Mouse (Mus musculus) lung, embryonic 14.5 days (tissue): ENCODE data around the gene Car2. TPM values are rescaled to one million over a fixed set of nuclear protein-coding genes. Genes with fewer than 3 reads are reported as not detected.
A peak's percentile ranks its signal among the peaks of the same experiment; 100 is the strongest.

Experiments used
- ATAC-seq: fragments of 200-750 bp; cut with Nextera tagmentation; 2 replicates; pipeline ENCODE4 v1.8.0; 2017; ENCODE audit warnings: mild to moderate bottlenecking, moderate TSS enrichment, moderate library complexity; ENCODE audit not compliant: insufficient read depth
- DNase-seq: peaks from one replicate; pipeline ENCODE4 v3.0.0-alpha.2; 2015
- H3K27ac ChIP-seq: fragments of 300-500 bp; sonication (generic); 2 replicates; pipeline ENCODE4 v1.5.1; 2014; ENCODE audit warnings: low read depth, mild to moderate bottlenecking, moderate library complexity
- H3K27me3 ChIP-seq: fragments of 300-500 bp; sonication (generic); 2 replicates; pipeline ENCODE4 v1.6.1; 2014; ENCODE audit warnings: low read length, control low read depth; ENCODE audit not compliant: insufficient read depth
- H3K36me3 ChIP-seq: fragments of 300-500 bp; sonication (generic); 2 replicates; pipeline ENCODE4 v1.6.1; 2014; ENCODE audit warnings: control low read depth; ENCODE audit not compliant: insufficient read depth
- H3K4me1 ChIP-seq: fragments of 300-500 bp; sonication (generic); 2 replicates; pipeline ENCODE4 v1.6.1; 2014; ENCODE audit warnings: antibody characterized with exemption, control low read depth; ENCODE audit not compliant: insufficient read depth
- H3K4me2 ChIP-seq: fragments of 300-500 bp; sonication (generic); 2 replicates; pipeline ENCODE4 v1.6.1; 2014; ENCODE audit warnings: mild to moderate bottlenecking
- H3K4me3 ChIP-seq: fragments of 300-500 bp; sonication (generic); 2 replicates; pipeline ENCODE4 v1.5.1; 2014; ENCODE audit warnings: low read depth, low read length
- H3K9ac ChIP-seq: fragments of 300-500 bp; sonication (generic); 2 replicates; pipeline ENCODE4 v1.6.1; 2014
- H3K9me3 ChIP-seq: fragments of 300-500 bp; sonication (generic); 2 replicates; pipeline ENCODE4 v1.6.1; 2016; ENCODE audit warnings: low read depth, low read length, control low read depth
- CTCF ChIP-seq: IDR thresholded peaks from 2 replicates; pipeline ENCODE4 v1.5.1; 2016; ENCODE audit warnings: antibody characterized with exemption, low read depth
- WGBS: fragments of 180-500 bp; shearing (Covaris S2); extraction: QIAGEN DNeasy Blood & Tissue Kit; methylation state at CpG from one replicate; pipeline ENCODE4 v1.1.7; 2014; 5-methylcytosine and 5-hydroxymethylcytosine counted together
- polyA plus RNA-seq: library from polyadenylated mRNA; unstranded; fragments of >200 nt; fragmentation: Nextera tagmentation; extraction: Ambion mirVana; gene quantifications from 2 replicates; pipeline ENCODE4 v1.2.1, GENCODE M21; 2014

Car2 gene
- polyA plus RNA-seq, 1 experiment from 2014 or later: 365 TPM

DNA sequence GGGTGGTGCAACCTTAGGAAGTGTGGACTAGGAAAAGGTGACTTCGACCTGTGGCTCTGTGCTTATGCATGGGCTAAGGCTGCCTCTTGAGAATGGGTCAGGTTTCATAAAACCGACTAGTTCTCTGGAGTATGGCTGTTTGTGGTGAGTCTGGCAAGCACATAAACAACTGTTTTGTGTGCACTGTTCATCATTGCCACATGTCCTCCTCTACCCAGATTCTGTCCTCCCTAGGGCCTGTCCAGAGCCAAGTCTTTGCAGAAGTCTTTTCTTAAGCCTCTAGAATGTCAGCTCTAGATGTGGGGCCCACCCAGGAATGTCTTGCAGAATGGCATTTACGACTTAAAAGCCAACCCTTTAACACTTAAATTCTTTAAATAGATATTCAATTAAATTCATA is 28.2 kb upstream of the Car2 start:
- no peak for ATAC-seq
- H3K27me3 ChIP-seq: no peaks in the 10 kb centered on the region

DNA sequence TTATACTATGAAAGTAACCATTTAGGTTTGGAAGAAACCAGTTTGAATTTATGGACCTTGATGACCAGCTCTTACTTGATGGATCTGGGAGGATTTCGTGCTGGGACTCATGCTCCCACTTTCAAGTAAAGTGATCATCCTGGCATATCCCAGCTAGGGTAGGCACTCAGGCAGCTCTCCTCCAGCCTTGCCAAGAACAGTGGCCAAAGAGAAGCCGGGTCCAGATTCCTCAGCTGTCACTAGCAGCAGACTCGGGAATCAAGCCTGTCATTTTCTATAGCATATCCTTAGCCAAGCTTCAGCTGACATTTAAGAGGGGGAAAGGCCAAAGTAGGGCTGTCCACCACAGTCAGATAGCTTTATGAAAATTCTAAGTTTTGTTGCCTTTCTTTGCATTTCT is 25.8 kb upstream of the Car2 start:
- DNase-seq (no peak), ATAC-seq (no peak)

More for the DNA sequence above, 28.2 kb upstream of the Car2 start:
- no peak overlapping the region for H3K4me3 ChIP-seq
- no peak for DNase-seq
- H3K36me3 ChIP-seq: no peaks in the 10 kb centered on the region
- no peak for TF ChIP-seq CTCF
- H3K9ac ChIP-seq: no peak overlapping the region
- no peak overlapping the region for H3K4me2 ChIP-seq
- no peak overlapping the region for H3K27ac ChIP-seq
- H3K9me3 ChIP-seq: no peaks in the 10 kb centered on the region
- 77% methylated on average over 3 of the region's 3 CpGs for WGBS
- no peaks in the 10 kb centered on the region for H3K4me1 ChIP-seq

DNA sequence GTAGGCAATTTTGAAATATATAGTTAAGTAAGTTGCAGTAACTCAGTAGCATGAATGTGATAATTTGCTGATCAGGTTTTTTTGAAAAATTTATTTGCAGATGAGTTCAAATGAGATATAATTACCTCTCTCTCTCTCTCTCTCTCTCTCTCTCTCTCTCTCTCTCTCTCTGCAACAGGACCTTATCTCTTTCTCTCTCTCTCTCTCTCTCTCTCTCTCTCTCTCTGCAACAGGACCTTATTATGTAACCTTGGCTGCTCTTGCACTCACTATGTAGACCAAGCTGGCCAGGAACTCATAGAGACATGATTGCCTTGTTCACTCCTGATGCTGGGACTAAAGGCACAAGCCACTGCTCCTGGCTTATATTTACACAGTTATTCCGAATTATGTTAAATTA is 24.9 kb upstream of the Car2 start:
- H3K4me1 ChIP-seq: no peaks in the 10 kb centered on the region
- no peak for TF ChIP-seq CTCF
- ATAC-seq: no peak
- H3K9ac ChIP-seq: no peak overlapping the region
- H3K27me3 ChIP-seq: no peaks in the 10 kb centered on the region
- no peak overlapping the region for H3K4me3 ChIP-seq
- DNase-seq: no peak
- no peaks in the 10 kb centered on the region for H3K36me3 ChIP-seq
- H3K27ac ChIP-seq: no peak overlapping the region
- H3K9me3 ChIP-seq: no peaks in the 10 kb centered on the region
- H3K4me2 ChIP-seq: no peak overlapping the region
- 83% methylated on average over 1 of the region's 1 CpGs for WGBS

More for the DNA sequence above, 25.8 kb upstream of the Car2 start:
- Histone ChIP-seq H3K4me2 (no peak overlapping the region), H3K9me3 (no peaks in the 10 kb centered on the region), H3K27me3 (no peaks in the 10 kb centered on the region), H3K4me1 (no peaks in the 10 kb centered on the region), H3K9ac (no peak overlapping the region), H3K27ac (no peak overlapping the region), H3K36me3 (no peaks in the 10 kb centered on the region), H3K4me3 (no peak overlapping the region)
- 58% methylated on average over 3 of the region's 3 CpGs for WGBS
- TF ChIP-seq CTCF: no peak

DNA sequence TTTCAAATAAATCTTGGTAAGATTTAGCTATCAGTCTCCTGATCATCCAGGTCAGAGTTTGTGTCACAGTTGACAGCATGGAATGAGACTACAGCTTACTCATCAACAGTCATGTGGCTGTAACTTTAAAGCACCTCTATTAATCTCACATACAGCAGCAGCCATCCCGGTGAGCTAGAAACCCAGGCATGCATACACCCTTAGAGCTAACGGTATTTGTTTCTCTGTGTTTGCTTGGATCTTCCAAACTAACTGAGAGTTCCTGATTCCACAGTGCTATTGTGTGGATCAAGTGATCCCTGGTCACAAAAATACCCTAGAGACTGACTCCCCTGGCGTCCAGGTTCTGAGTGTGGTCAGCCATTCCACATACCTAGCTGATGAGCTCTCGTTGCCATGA is 24.3 kb upstream of the Car2 start:
- Histone ChIP-seq H3K4me2 (no peak overlapping the region; the same call in 1 of the 2 replicates), H3K27me3 (no peaks in the 10 kb centered on the region)

DNA sequence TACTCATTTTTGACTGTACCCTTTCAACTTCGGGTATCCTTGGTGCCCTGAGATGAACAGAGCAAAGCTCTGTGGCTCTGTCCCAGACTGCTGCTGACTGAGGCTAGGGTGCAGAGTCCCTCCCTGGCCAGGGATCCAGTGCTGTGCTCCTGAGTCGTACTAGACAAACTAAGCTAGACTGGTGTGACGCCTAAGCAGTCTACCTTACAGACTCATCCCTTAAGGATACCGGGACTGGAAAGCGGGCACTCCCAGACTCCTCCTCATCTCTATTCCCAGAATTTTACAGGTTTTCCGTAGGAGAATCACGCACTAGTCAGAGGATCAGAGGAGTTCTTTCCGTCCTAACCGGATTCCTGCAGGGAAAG is 23.4 kb upstream of the Car2 start:
- WGBS: 1% methylated on average over 9 of the region's 9 CpGs
- DNase-seq (no peak), ATAC-seq (peak; percentile 79)
- no peak overlapping the region for H3K27ac ChIP-seq
- H3K4me3 ChIP-seq: peak overlapping the region; percentile 34
- TF ChIP-seq CTCF: no peak
- no peaks in the 10 kb centered on the region for H3K4me1 ChIP-seq
- peak overlapping the region; percentile 48 for H3K9ac ChIP-seq
- no peaks in the 10 kb centered on the region for H3K27me3 ChIP-seq
- H3K9me3 ChIP-seq: no peaks in the 10 kb centered on the region
- peak overlapping the region; percentile 78 for H3K4me2 ChIP-seq
- H3K36me3 ChIP-seq: no peaks in the 10 kb centered on the region

More for the DNA sequence above, 24.3 kb upstream of the Car2 start:
- ATAC-seq (no peak), DNase-seq (no peak)
- H3K4me3 ChIP-seq: no peak overlapping the region
- H3K27ac ChIP-seq: no peak overlapping the region
- no peak for TF ChIP-seq CTCF
- no peaks in the 10 kb centered on the region for H3K36me3 ChIP-seq
- H3K4me1 ChIP-seq: no peaks in the 10 kb centered on the region
- WGBS: 36% methylated on average over 4 of the region's 4 CpGs
- no peak overlapping the region for H3K9ac ChIP-seq
- no peaks in the 10 kb centered on the region for H3K9me3 ChIP-seq

DNA sequence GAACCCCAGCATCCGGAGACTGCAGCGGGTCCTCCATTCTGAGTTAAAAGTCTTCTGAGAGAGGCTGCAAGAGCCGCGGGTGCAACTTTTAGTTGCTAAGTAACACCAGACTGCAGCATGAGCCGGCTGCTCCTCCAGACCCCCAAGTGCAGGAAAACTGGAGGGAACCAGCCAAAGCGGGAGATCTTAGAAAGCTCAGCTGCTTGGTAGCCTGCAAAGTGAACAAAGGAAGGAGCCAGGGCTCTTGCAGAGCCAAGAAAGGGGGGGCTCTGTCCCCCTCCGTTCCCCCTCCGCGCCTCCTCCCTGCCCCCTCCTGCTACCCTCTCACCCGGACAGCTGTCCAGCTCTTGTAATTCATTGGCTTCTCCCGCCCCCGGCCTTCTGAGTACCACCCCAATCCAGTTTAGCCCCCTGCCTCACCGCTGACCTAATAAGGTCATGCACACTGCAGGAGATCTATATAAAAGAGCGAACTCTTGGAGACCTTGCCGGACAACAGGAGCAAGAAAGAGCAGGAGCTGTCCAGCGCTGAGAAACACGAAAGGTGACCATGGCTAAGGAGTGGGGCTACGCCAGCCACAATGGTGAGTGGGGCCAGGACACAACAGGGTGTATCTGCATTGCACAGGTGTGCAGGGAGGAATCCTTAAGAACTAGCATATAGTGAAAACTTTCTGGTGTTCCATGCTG is 22.9 kb upstream of the Car2 start, which contains the start of gene Car3:
TSS of gene Car3 (plus strand) at position 491 of the 690 bp plus-strand sequence.
- ATAC-seq: peak; percentile 84
- H3K27ac ChIP-seq: no peak within 1 kb of the TSS
- no peaks in the 10 kb centered on the region for H3K36me3 ChIP-seq
- H3K27me3 ChIP-seq: no peaks in the 10 kb centered on the region
- 5% methylated on average over 18 of the region's 18 CpGs for WGBS
- H3K4me3 ChIP-seq: peak within 1 kb of the TSS; percentile 34
- peak within 1 kb of the TSS; percentile 48 for H3K9ac ChIP-seq
- no peak for TF ChIP-seq CTCF
- H3K4me1 ChIP-seq: no peaks in the 10 kb centered on the region
- H3K4me2 ChIP-seq: peak within 1 kb of the TSS; percentile 78
- peak; percentile 71 for DNase-seq
- H3K9me3 ChIP-seq: no peaks in the 10 kb centered on the region

DNA sequence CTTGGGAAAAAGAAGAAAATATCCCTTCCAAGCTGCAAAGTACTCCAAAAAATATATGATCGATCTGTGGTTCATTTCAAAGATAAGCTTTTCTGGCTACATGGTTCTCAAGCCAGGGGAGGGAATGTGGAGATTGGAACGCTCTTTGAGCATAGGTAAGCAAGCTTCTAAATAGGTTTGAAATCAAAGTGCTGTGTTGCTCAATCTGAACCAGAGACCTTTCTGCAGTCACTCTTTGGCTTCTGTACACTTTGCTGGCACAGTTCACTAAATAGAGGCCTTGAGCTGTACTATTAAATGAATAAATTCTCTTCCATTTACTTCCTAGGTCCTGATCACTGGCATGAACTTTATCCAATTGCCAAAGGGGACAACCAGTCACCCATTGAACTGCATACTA is 22.2 kb upstream of the Car2 start:
- no peak for ATAC-seq
- no peak overlapping the region for H3K9ac ChIP-seq
- TF ChIP-seq CTCF: no peak
- WGBS: 80% methylated on average over 2 of the region's 2 CpGs
- no peaks in the 10 kb centered on the region for H3K27me3 ChIP-seq
- DNase-seq: no peak
- H3K9me3 ChIP-seq: no peaks in the 10 kb centered on the region
- no peak overlapping the region for H3K27ac ChIP-seq
- H3K4me3 ChIP-seq: no peak overlapping the region
- no peak overlapping the region for H3K4me2 ChIP-seq
- H3K36me3 ChIP-seq: no peaks in the 10 kb centered on the region
- H3K4me1 ChIP-seq: no peaks in the 10 kb centered on the region
